Mouse (Mus musculus) retina, postnatal 1 day (tissue): ENCODE data around the gene Defa31.
"Not testable (repeated sequence)": the region's sequence is repeated elsewhere in the genome, so short reads cannot be mapped to it uniquely, and the experiment has no call there.

Experiments used
- DNase-seq: peaks from one replicate; pipeline ENCODE4 v3.0.0-alpha.2; 2012

The Defa31 gene

DNA sequence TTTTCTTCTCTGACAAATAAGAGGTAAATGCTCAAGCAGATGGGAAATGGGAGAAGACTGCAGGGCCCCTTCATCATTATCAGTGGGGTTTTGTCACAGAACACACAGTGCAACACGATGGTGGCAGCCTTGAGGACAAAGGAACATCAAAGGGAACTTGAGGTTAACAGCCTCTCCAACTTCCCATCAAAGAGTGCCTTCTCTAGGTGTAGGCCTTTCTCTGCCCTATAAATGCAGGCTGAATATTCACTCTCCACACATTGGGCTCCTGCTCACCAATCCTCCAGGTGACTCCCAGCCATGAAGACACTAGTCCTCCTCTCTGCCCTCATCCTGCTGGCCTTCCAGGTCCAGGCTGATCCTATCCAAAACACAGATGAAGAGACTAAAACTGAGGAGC lies at the start of gene Defa31:
Defa31 (plus strand) TSS at position 301 of the 400 bp plus-strand sequence.
- not testable (repeated sequence) for DNase-seq

DNA sequence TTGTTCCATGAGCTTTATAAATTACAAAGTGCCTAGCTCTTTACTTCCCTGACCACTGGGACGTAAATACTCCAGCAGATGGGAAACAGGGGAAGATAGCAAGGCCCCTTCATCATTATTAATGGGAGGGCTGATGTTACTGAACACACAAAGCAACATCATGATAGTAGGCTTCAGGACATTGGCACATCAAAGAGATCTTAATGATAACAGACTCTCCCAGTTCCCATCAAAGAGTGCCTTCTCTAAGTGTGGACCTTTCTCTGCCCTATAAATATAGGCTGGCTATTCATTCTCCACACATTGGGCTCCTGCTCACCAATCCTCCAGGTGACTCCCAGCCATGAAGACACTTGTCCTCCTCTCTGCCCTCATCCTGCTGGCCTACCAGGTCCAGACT lies 29.4 kb upstream of the Defa31 start, which contains the start of gene Defa22:
Defa22 (plus strand) TSS at position 301 of the 400 bp plus-strand sequence.
- not testable (repeated sequence) for DNase-seq

DNA sequence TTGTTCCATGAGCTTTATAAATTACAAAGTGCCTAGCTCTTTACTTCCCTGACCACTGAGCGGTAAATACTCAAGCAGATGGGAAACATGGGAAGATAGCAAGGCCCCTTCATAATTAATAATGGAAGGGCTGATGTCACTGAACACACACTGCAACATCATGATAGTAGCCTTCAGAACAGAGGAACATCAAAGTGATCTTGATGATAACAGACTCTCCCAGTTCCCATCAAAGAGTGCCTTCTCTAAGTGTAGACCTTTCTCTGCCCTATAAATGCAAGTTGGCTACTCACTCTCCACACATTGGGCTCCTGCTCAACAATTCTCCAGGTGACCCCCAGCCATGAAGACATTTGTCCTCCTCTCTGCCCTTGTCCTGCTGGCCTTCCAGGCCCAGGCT lies 9.8 kb downstream of the Defa31 start, which contains the start of gene Gm15293:
Gm15293 (plus strand) TSS at position 301 of the 400 bp plus-strand sequence.
- DNase-seq = not testable (repeated sequence)
